Mouse (Mus musculus): ENCODE measurements around the gene 1700016C15Rik. TPM values are rescaled to one million over a fixed set of nuclear protein-coding genes. Genes with fewer than 3 reads are reported as not detected.

Gene 1700016C15Rik
- polyA plus RNA-seq, 1 experiment from 2014 or later = not detected

- Histone ChIP-seq H3K4me2 (ENCODE audit: low read length) (no peak overlapping the region), H3K27ac (replicated peaks in 1 of 2; ENCODE audit: control insufficient read depth in 1 of 2, insufficient read depth in 1 of 2, low read depth in 2 of 2, low read length in 2 of 2) (no peak overlapping the region), H3K27me3 (ENCODE audit: control insufficient read depth, insufficient read depth, low read length) (no peaks in the 10 kb centered on the region), H3K36me3 (ENCODE audit: control insufficient read depth, insufficient read depth, low read length) (no peaks in the 10 kb centered on the region), H3K9ac (ENCODE audit: low read length) (no peak overlapping the region), H3K4me3 (ENCODE audit: control insufficient read depth in 1 of 2, insufficient read depth in 1 of 2, low read depth in 1 of 2, low read length in 2 of 2) (no peak overlapping the region), H3K9me3 (ENCODE audit: control insufficient read depth, low read length) (peaks cover 7% of the 10 kb centered on the region; the same call in 1 of the 2 replicates), H3K4me1 (ENCODE audit: control insufficient read depth in 2 of 2, insufficient read depth in 2 of 2, low read length in 2 of 2) (peaks cover 3 to 16% of the 10 kb centered on the region in 2 experiments)
- ATAC-seq (ENCODE audit: insufficient number of reproducible peaks, insufficient read depth, low FRiP score, low read depth) = no peak
- WGBS = 84% methylated on average over 3 of the region's 3 CpGs
Measured at GRCm38 (mm10) chr1:177792835-177793234, 63.2 kb downstream of the 1700016C15Rik start.

GRCm38 (mm10) chr1:177794866-177795265 lies 65.3 kb downstream of the 1700016C15Rik start:
- WGBS = 10% methylated on average over 8 of the region's 8 CpGs
- H3K36me3 ChIP-seq (ENCODE audit: control insufficient read depth, insufficient read depth, low read length) = no peaks in the 10 kb centered on the region
- H3K9ac ChIP-seq (ENCODE audit: low read length) = peak overlapping the region; percentile 90
- H3K27ac ChIP-seq (replicated peaks in 1 of 2; ENCODE audit: control insufficient read depth in 1 of 2, insufficient read depth in 1 of 2, low read depth in 2 of 2, low read length in 2 of 2) = no peak overlapping the region; a peak in 1 of 4 replicates
- peak overlapping the region; percentile 86 for H3K4me2 ChIP-seq (ENCODE audit: low read length)
- ATAC-seq (ENCODE audit: insufficient number of reproducible peaks, insufficient read depth, low FRiP score, low read depth) = no peak
- H3K27me3 ChIP-seq (ENCODE audit: control insufficient read depth, insufficient read depth, low read length) = no peaks in the 10 kb centered on the region
- H3K4me1 ChIP-seq (ENCODE audit: control insufficient read depth in 2 of 2, insufficient read depth in 2 of 2, low read length in 2 of 2) = peaks cover 3 to 16% of the 10 kb centered on the region in 2 experiments
- H3K9me3 ChIP-seq (ENCODE audit: control insufficient read depth, low read length) = peaks cover 2% of the 10 kb centered on the region; the same call in 1 of the 2 replicates
- H3K4me3 ChIP-seq (ENCODE audit: control insufficient read depth in 1 of 2, insufficient read depth in 1 of 2, low read depth in 1 of 2, low read length in 2 of 2) = peak overlapping the region; percentile 39 to 78

DNA sequence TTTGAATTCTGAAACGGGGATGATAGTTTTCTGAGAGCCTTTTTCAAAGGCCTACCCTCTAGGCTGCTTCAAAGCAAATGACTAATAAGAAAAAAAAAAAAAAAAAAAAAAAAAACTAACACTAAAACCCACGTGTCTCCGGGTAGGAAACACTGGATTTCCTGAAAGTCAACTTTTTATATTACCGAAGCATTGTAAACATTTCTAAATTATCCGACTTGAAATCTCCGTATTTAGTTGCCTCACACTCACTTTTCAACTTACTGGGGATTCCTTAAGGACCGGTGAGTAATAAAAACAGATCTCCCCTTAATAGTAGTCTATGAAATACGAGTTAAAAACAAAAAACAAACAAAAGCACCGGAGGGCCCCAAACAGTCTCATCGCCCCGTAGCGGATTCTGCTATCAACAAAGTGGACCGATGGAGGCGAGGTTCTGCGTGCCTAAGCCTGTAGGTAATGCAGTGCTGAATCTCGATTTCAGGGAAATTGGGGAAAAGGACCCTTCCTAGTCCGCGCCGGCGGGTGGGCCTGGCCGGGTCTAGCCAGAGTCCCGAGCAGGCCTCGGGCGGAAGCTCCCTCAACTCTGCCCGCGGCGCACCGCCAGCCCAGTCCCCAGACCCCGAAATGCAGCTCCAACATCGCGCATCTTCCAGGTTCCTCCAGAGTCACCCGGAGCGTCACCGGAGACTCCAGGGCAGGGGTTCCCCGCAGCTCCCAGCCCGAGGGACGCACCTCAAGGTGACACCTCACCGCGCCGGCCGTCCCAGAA lies 66.0 kb downstream of the 1700016C15Rik start:
- Histone ChIP-seq H3K4me3 (ENCODE audit: control insufficient read depth in 1 of 2, insufficient read depth in 1 of 2, low read depth in 1 of 2, low read length in 2 of 2) (peak overlapping the region; percentile 78 to 92), H3K27me3 (ENCODE audit: control insufficient read depth, insufficient read depth, low read length) (no peaks in the 10 kb centered on the region), H3K4me2 (ENCODE audit: low read length) (peak overlapping the region; percentile 86), H3K9me3 (ENCODE audit: control insufficient read depth, low read length) (no peaks in the 10 kb centered on the region), H3K36me3 (ENCODE audit: control insufficient read depth, insufficient read depth, low read length) (no peaks in the 10 kb centered on the region), H3K27ac (replicated peaks in 1 of 2; ENCODE audit: control insufficient read depth in 1 of 2, insufficient read depth in 1 of 2, low read depth in 2 of 2, low read length in 2 of 2) (peak overlapping the region; percentile 96), H3K4me1 (ENCODE audit: control insufficient read depth in 2 of 2, insufficient read depth in 2 of 2, low read length in 2 of 2) (peaks cover 3 to 16% of the 10 kb centered on the region in 2 experiments), H3K9ac (ENCODE audit: low read length) (peak overlapping the region; percentile 90)
- WGBS = under 1% methylated on average over 41 of the region's 41 CpGs
- peak; percentile 32 for ATAC-seq (ENCODE audit: insufficient number of reproducible peaks, insufficient read depth, low FRiP score, low read depth)

- Histone ChIP-seq H3K4me3 (ENCODE audit: control insufficient read depth in 1 of 2, insufficient read depth in 1 of 2, low read depth in 1 of 2, low read length in 2 of 2) (peak within 1 kb of the TSS; percentile 78 to 92), H3K27ac (replicated peaks in 1 of 2; ENCODE audit: control insufficient read depth in 1 of 2, insufficient read depth in 1 of 2, low read depth in 2 of 2, low read length in 2 of 2) (peak within 1 kb of the TSS; percentile 96)
Measured at GRCm38 (mm10) chr1:177796193-177796939, 66.8 kb downstream of the 1700016C15Rik start, which contains the start of gene Adss. Gene Adss, minus strand, starts transcription at chr1:177796511.

DNA sequence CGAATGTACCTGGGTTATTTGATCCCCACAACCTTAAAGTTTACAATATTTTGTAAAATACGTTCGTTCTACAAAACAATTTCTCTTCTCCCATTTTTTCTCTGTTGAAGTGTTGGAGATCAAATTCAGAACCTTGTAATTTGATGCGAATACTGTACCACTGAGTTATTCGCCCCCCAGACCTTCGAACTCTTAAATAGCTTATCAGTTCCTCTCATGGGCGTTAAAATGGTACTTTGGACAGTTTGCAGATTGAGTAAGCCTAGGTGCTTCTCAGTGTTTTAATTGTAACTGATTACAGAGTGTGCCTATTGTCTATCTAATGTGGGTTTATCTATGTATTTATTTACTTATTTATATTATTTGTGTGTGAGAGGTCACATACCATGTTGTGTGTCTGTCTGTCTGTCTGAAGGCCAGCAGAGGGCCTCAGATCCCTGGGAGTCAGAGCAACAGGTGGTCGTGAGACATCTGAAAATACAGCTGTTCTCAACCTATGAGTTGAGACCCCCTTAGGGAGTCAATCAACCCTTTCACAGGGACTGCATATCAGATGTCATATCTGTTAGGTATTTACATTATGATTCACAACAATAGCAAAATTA lies 67.6 kb downstream of the 1700016C15Rik start:
- Histone ChIP-seq H3K4me3 (ENCODE audit: control insufficient read depth in 1 of 2, insufficient read depth in 1 of 2, low read depth in 1 of 2, low read length in 2 of 2) (0 out of 4 replicates have a peak overlapping the region, but pooled peaks of 1 of the 2 experiments have one; percentile 14), H3K27ac (replicated peaks in 1 of 2; ENCODE audit: control insufficient read depth in 1 of 2, insufficient read depth in 1 of 2, low read depth in 2 of 2, low read length in 2 of 2) (no peak overlapping the region), H3K9me3 (ENCODE audit: control insufficient read depth, low read length) (no peaks in the 10 kb centered on the region), H3K4me1 (ENCODE audit: control insufficient read depth in 2 of 2, insufficient read depth in 2 of 2, low read length in 2 of 2) (peaks cover 3 to 16% of the 10 kb centered on the region in 2 experiments), H3K9ac (ENCODE audit: low read length) (no peak overlapping the region), H3K27me3 (ENCODE audit: control insufficient read depth, insufficient read depth, low read length) (no peaks in the 10 kb centered on the region), H3K36me3 (ENCODE audit: control insufficient read depth, insufficient read depth, low read length) (no peaks in the 10 kb centered on the region), H3K4me2 (ENCODE audit: low read length) (peak overlapping the region; percentile 49)
- WGBS = 65% methylated on average over 8 of the region's 8 CpGs
- ATAC-seq (ENCODE audit: insufficient number of reproducible peaks, insufficient read depth, low FRiP score, low read depth) = no peak

More at GRCm38 (mm10) chr1:177796193-177796939, 66.8 kb downstream of the 1700016C15Rik start, which contains the start of gene Adss:
- WGBS = under 1% methylated on average over 57 of the region's 64 CpGs
- H3K9me3 ChIP-seq (ENCODE audit: control insufficient read depth, low read length) = no peaks in the 10 kb centered on the region
- H3K4me1 ChIP-seq (ENCODE audit: control insufficient read depth in 2 of 2, insufficient read depth in 2 of 2, low read length in 2 of 2) = peaks cover 3 to 16% of the 10 kb centered on the region in 2 experiments
- peak within 1 kb of the TSS; percentile 90 for H3K9ac ChIP-seq (ENCODE audit: low read length)
- H3K36me3 ChIP-seq (ENCODE audit: control insufficient read depth, insufficient read depth, low read length) = no peaks in the 10 kb centered on the region
- H3K4me2 ChIP-seq (ENCODE audit: low read length) = peak within 1 kb of the TSS; percentile 86
- no peaks in the 10 kb centered on the region for H3K27me3 ChIP-seq (ENCODE audit: control insufficient read depth, insufficient read depth, low read length)
- ATAC-seq (ENCODE audit: insufficient number of reproducible peaks, insufficient read depth, low FRiP score, low read depth) = peak; percentile 100

Other genes with a start within 250 kb of the 1700016C15Rik start
- gene Adss, start 66.7 kb downstream of the 1700016C15Rik start, polyA plus RNA-seq (2014; fragmentation: Nextera tagmentation; extraction: Ambion mirVana) = 20.1 and 23.3 TPM in 2 replicates

Measured in heart, embryonic 14.5 days (tissue).